Mouse (Mus musculus): Measurements from ENCODE around the gene Gm45717.
A peak's percentile ranks its signal among the peaks of the same experiment; 100 is the strongest.

Gm45717 gene

DNA sequence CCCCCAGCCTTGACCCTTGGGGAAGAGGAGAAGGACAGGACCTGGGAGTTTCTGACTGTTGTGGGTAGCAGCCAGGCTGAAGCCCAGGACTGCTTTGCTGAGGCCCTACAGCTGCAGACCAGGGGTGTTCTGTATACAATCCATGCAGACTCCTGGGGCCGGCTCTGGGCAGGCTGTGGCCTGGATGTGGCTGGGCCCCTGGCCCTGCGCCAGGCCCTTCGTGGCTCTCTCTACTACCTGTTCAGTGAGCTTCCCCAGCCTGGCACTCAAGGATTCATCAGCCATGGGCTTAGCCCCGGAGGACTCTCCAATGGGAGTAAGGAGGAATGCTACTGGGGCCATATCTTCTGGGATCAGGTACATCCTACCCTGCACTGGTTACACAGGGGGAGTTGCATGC lies 12.4 kb downstream of the Gm45717 start:
- no peak for DNase-seq (ENCODE audit: low read depth, low spot score)

DNA sequence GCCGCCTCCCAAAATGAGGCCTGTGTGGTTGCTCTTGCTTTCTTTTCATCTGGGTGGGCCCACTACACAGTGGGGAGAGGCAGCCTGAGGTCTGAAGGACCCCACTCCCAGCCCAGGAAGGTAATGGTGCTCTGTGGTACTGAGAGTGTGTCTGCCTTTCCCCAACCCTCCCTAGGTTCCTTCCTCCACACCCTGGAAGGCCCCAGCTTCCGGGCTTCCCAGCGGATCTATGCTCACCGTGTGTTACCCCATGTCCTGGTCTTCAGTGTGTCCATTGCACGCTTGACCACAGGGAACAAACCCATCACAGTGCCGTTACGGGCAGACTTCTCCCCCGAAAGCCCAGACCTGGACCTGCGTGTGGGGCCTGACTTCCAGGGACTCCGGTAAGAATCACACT lies 12.9 kb downstream of the Gm45717 start:
- no peak for DNase-seq (ENCODE audit: low read depth, low spot score)

DNA sequence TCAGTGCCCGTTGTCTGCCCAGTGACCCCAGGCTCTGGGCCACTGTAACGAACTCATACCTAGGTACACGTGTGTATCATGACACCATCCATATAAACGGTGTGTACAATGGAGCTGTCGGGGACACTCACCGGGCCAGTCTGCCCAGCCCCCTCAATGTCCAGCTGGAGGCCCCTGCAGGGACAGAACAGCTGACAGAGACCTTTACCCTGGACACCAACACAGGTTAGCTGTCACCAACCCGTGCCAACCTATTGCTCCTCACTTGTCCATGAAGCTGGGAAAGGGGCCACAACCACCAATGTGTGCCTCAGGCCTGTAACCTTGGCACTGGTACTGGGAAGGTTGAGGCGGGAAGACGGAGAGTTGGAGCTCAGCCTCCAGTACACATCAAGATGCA lies 13.4 kb downstream of the Gm45717 start:
- no peak for DNase-seq (ENCODE audit: low read depth, low spot score)

DNA sequence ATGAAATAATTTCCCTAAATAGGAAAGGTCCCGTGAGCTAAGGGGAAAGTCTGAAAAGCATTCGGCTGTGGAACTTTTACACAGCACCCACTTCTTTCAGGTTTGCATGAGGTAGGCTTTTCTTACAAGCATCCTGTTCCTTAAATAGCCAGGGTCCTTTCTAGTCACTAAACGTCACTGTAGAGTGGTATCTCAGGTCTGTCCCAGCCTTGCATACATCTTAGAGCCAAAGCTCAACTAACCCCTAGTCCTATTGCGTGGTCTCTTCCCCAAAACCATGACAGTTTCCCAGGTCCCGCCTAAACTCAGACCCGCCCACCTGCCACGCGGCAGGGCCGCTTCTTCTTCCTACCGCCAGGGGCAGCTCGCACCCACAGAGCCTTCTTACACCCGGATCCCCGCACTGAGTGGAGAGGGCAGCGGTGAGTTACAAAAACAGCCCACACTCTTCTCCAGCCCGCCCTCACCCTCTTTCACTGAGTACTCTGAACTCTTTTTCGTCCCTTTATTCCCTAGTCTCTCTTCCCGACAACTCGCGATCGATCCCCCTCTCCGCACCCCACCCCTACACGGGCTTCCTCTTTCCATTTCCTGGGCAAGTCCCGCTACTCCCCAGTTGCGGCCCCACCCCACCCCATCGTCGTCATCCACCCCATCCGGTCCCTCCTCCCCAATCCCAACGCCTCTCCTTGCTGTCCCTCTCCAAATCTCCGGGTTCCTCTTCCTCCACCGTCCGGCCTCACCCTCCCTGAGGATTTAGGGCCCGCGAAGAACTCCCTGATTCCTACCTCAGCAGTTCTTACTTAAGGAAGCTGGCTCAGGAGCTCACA lies 14.3 kb downstream of the Gm45717 start, which contains the start of gene Pgghg:
Gene Pgghg, plus strand, starts transcription at position 170 of the 830 bp plus-strand sequence.
- peak; percentile 92 for DNase-seq (ENCODE audit: low read depth, low spot score)

DNA sequence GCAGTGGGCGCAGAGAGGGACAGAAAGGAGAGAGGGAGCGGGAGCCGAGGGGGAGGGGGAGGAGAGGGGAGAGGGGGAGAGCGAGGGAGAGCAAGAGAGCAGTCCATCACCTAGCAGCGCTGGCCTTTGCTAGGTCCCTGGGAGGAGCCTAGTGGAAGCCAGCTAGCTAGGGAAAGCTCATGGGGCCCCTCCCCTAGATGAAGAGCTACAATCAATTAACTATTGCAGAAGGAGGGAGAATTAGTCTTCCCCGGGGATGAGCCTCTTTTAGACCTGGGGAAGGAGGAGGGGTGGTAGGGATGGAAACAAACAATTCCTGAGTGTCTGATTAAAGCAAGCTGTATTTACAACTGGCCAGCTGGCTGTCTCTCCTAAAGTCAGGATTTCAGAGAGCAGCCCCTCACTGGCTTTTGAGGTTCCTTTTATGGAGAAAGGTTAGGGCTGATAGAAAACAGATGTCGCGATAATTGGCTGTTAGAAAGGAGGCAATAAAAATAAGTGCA lies 16.0 kb downstream of the Gm45717 start:
- no peak for DNase-seq (ENCODE audit: low read depth, low spot score)

DNA sequence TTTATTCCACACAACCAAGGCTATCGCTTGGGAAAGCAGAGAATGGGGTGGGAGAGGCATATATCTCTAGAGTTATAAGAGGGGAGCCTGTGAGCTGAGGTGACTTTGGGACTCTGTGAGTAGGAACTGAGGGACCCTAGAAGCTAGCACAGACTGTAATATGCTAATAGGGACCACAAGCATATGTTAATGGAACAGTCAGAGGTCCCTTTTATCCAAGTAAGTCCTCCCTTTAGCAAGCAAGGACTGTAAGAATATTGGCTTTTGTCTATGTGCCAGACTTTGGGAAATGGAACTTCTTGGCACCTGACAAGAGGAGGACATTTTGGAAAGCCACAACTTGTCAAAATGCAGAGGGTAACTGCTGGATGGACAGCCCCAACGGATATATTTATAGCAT lies 16.8 kb downstream of the Gm45717 start:
- peak; percentile 75 for DNase-seq (ENCODE audit: low read depth, low spot score)

DNA sequence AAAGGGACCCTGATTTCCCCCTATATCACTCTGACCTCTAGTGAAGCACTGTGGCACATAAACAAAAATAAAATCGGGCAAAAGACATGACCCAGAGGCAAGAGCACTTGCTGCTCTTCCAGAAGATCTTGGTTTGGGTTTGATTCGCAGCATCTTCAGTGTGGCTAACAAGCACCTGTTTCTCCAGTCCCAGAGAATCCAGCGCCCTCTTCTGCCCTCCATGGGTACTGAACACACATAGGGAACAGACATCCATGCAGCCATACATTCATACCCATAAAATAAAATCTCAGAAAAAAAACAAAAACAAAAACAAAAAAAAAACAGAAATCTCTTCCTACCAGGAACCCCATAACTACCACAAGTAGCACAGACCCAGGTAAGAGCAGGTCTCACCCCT lies 17.3 kb downstream of the Gm45717 start:
- DNase-seq (ENCODE audit: low read depth, low spot score): peak; percentile 84

DNA sequence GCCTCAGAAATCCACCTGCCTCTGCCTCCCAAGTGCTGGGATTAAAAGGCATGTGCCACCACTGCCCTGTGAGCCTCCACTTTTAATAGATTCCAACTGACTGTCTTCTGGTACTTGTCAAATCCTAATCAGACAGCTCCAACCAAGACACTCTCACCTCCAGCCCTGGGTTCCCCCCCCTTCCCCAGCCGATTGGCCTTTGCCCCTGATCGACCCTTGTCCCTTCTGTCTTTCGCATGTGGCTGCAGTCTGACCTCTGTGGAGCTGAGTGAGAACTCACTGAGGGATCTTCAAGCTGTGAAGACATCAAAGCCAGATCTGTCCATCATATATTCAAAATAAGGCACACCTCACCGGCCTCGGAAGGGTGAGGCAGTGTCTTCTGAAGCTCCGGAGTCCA lies 28.6 kb downstream of the Gm45717 start:
- no peak for DNase-seq (ENCODE audit: low read depth, low spot score)

DNA sequence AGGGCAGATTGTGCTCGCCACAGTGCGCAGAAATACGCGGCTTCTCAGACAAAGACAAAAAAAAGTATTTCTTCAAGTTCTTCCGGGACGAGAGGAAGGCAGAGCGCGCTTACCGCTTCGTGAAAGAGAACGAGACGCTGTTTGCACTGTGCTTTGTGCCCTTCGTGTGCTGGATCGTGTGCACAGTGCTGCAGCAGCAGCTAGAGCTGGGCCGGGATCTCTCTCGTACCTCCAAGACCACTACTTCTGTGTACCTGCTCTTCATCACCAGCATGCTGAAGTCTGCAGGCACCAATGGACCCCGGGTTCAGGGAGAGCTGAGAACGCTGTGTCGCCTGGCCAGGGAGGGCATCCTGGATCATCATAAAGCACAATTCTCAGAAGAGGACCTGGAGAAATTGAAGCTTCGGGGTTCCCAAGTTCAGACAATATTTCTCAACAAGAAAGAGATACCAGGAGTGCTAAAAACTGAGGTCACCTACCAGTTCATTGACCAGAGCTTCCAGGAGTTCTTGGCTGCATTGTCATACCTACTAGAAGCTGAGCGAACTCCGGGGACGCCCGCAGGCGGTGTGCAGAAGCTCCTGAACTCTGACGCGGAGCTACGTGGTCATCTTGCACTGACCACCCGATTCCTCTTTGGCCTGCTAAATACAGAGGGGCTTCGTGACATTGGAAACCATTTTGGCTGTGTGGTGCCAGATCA lies 32.5 kb downstream of the Gm45717 start:
- DNase-seq (ENCODE audit: low read depth, low spot score): no peak

DNA sequence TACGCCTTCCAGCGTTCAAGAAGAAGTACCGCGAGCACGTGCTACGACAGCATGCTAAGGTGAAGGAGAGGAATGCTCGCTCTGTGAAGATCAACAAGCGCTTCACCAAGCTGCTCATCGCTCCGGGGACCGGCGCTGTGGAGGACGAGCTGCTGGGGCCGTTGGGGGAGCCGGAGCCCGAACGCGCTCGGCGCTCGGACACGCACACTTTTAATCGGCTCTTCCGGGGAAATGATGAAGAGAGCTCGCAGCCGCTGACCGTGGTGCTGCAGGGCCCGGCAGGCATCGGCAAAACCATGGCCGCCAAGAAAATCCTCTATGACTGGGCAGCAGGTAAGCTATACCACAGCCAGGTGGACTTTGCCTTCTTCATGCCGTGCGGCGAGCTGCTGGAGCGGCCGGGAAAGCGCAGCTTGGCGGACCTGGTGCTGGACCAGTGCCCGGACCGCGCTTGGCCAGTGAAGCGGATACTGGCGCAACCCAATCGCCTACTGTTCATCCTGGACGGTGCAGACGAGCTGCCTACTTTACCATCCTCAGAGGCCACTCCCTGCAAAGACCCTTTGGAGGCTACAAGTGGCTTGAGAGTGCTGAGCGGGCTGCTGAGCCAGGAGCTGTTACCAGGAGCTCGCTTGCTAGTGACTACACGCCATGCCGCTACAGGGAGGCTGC lies 33.2 kb downstream of the Gm45717 start:
- peak; percentile 66 for DNase-seq (ENCODE audit: low read depth, low spot score)

DNA sequence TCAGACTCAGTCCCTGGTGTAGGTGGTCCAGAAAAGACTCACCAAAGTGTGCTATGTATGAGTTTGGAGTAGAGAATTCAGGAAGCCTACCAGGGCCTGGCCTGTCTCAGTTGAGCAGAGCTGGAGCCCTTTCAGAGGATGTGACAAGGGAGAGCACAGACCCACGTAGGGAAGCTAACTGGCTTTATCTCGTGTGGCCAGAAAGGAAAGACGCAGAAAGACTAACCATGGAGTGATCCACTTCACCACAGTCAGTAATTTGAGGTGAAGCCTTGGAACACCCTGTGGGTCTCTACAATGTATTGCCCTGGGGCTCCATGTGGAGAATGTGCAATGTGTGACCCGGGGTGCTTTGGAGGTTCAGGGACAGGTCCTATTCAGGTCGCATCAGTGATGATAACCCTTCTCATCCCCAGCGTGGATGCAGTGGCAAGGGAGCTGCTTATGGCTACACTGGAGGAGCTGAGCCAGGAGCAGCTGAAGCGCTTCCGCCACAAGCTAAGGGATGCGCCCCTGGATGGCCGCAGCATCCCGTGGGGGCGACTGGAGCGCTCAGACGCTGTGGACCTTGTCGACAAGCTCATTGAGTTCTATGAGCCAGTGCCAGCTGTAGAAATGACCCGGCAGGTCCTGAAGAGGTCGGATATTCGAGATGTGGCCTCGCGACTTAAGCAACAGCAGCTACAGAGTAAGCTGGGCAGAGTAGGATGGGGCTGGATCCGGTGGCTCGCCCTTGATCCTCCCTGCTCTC lies 34.3 kb downstream of the Gm45717 start:
- DNase-seq (ENCODE audit: low read depth, low spot score): no peak

DNA sequence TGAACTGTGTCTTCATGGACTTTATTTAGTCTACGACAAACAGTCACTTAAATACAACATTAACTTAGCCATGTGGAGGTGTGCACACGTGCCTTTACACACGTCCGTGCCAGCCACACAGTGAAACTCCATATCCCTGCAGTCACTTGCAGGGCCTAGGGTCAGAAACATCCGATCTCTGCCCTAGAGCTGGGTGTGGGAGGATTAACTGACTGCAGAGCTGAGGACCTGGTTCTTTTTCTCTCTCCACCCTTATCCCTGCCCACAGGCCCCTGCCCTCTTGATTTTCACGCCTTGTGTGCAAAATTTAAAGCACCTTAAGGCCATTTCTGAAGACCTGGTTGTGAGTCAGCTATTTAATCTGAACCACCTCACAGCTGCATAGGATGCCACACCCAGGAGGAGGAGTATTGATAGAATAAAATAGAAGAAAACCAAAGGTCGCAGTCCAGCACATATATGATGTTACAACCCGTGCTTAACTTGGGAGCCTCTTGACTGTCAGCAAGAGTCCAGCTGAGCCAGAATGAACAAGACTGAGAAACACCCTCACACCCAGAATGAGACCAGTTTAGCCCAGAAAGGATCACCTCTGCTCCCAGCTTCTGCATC lies 35.2 kb downstream of the Gm45717 start, which contains the start of gene Nlrp6:
Gene Nlrp6, plus strand, starts transcription at position 485 of the 612 bp plus-strand sequence.
- no peak for DNase-seq (ENCODE audit: low read depth, low spot score)

DNA sequence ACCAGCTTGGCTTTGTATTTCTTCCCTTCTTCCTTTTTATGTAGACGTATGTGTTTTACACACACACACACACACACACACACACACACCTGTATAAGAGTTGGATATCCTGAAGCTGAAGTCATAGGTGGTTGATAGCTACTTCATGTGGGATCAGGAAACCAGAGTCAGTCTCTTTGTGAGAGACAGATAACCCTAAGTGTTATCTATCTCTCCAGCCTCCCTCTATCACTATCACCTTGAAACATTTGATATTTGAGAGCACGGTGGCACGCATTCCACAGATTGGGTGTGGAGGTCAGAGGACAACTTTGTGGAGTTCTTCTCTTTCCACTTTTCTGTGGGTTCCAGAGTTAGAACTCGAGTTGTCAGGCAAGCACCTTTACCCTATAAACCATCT lies 35.8 kb downstream of the Gm45717 start:
- DNase-seq (ENCODE audit: low read depth, low spot score): no peak

DNA sequence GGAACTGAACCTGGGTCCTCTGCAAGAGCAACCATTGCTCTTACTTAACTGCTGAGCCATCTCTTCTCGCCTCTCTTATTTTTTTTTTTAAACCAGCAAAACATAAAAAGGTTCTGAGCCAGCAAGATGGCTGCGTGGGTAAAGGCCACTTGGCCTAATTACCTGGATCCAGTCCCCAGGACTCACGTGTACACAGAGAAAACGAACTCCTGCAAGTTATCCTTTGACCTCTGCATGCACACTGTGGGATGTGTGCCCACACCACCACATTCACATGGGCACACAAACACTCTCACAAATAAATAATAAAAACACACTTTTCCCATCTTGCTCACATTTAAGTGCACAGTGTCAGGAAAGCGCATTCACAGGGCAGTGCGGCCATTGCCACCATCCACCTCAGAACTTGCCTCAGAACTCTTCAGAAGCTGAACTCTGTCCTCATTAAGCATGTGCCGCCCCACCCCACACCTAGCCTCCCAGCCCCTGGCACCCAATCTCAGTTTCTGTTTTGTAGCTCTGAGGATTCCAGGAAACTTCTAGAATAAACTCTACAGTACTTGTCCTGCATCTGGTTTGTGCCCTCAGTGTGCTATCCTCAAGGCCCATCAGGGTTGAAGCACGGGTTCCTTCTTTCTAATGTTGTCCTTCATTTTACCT lies 41.6 kb downstream of the Gm45717 start:
- no peak for DNase-seq (ENCODE audit: low read depth, low spot score)

DNA sequence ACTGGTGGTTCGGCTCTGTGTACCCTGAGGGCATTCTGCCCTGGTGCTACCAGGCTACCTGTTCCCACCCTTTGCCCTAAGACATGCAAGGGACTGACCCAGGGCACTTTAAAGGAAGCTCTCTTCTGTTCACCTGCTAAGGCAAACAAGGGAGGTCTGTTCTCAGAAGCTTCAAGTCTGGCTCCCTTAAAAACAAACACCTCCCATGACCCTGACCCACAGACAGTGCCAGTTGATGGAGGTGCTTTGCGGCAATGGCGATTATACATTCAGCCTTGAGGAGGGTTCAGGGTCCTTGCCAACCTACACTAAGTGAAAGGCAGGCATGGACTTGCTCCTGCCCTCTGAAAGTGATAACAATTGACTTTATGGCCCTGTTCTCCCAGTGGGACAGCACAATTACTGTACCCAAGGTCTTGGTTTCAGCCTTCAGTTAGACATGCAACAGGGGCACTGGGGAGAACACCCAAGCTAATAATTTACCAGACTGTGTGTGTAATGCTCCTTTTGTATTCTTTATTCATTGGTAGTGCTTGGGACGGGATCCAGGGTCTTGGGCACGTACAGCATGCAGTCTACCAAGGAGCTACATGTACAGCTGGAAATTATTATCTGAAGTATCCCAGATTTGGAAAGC lies 42.8 kb downstream of the Gm45717 start:
- DNase-seq (ENCODE audit: low read depth, low spot score): no peak

DNA sequence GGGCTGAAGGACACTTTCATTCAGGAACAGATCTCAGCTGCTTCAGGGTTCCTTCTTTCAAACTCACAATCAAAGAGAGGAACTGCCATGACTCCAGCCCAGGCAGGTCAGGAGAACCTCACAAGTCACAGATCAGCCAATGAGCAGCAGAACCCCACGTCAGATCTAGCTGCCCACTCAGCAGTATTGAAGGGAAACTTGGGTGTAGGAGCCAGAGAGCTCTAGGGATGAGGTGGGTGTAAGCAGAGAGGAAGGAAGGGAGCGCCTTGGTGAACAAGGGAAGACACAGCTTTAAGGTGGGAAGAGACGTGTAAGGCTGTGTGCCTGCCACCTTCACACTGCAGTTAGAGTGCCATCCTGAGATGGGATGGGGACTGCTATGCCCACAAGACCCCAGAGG lies 43.4 kb downstream of the Gm45717 start:
- DNase-seq (ENCODE audit: low read depth, low spot score): no peak

DNA sequence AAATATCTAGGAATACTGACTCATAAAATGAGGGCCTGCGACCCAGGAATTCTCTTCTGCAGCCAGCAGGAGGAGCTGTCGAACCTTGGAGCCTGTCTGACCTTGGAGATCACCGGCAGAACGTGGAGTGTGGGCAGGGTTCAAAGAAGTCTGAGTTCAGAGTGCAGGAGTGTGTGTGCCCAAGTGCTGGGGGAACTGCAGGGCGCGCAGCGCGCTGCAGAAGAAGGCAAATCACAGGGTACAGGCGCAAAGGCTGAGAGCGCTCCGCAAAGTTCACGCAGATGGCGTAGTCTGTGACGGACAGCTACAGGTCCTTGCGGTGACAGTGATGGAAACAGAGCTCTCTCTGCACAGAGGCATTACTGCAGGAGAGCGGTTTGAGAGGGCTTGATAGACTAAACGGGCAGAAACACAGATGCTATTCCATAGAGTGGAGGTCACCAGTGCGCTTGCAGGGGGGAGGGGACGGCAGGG lies 47.1 kb downstream of the Gm45717 start:
- DNase-seq (ENCODE audit: low read depth, low spot score): peak; percentile 97

DNA sequence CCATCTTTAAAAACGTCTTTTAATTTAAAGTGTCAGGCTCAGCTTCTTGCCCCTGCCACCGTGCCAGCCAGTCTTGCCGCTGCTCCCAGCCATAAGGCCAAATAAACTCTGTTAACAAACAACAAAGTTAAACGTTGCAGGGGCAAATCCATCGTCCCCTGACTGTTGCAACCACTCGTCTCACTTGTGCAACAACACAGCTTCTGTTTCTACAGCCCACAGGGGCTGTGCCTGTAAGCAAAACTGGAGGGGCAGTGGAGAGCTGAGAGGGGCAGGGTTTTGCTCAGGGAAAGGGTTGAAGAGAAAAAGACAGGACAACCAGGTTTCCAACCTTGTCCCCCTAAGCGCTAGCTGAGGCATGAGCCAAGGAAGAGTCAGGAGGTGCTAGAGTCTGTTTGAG lies 47.6 kb downstream of the Gm45717 start:
- DNase-seq (ENCODE audit: low read depth, low spot score): no peak

DNA sequence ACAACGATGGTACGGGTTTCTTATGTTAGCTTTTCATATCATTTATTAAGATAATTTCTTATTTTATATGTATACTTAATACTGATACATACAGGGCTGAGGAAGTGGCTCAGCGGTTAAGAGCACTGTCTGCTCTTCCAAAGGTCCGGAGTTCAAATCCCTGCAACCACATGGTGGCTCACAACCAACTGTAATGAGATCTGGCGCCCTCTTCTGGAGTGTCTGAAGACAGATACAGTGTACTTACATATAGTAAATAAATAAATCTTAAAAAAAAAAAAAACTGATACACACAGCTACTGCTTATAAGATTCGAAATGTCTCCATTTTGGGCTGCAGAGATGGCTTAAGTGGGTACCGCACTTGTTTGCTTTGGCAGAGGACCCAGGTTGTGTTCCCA lies 48.0 kb downstream of the Gm45717 start:
- DNase-seq (ENCODE audit: low read depth, low spot score): no peak

DNA sequence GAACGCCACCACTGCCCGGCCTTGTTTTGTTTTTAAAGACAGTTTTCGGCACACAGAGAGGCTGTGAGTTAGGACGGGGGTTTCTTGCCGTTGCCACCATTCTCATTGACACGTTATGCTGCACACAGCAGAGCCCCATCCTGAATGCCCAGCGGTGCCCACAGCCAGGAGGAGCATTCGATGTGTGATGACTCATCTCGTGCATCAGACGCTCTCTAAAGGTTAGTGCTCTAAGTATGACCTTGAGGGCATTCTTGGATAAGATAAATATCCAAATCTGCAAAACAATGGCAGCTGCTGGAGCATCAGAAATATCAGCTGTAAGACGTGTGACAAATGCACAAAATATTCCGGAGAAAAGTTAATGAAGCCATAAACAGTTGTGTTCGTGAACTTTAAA lies 48.6 kb downstream of the Gm45717 start:
- no peak for DNase-seq (ENCODE audit: low read depth, low spot score)

All from R1 (cell line).